ENCODE assay signal across 10 mouse cellular contexts in the genomic region with DNA sequence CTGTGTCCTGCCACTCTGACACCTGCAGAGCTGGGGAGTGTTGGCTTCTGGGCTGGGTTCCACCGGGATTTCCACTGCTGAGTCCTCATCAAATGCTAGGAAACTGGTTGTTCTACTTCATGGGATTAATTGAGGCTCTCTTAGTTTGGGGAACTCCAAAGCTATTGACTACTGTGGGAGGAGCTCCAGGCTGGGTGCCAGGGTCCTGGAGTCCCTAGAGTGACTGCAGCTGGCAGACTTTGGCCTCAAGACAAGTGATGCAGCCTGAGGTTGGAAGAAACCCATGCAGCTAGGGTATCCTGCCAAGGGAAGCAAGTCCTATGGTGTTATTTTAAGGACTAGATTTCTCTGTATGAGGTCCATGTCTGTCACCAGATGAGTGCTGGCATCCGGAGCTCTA. TPM values are rescaled to one million over a fixed set of nuclear protein-coding genes. Genes with fewer than 3 reads are reported as not detected.
DNase-seq lines count a peak whose midpoint lies in the region; ATAC-seq and TF ChIP-seq lines count a peak whose summit lies in the region.
"Had no signal": no experiment of that assay in that cellular context is flagged by ENCODE, and none has a peak within 500 bp of the region (broad histone marks: within the 10 kb centered on the region; RNA-seq: fewer than 3 reads in every experiment).

No protein-coding gene starts in this region.

- no peak overlapping the region for H3K27ac ChIP-seq in kidney, embryonic 15.5 days
- no peak overlapping the region for H3K27ac ChIP-seq in lung, postnatal 0 days (ENCODE audit: low read length)
- no peak overlapping the region for H3K27ac ChIP-seq in midbrain, embryonic 13.5 days
- H3K27ac ChIP-seq: limb, embryonic 12.5 days had no signal

- H3K9ac ChIP-seq in kidney, embryonic 15.5 days, result no peak overlapping the region
- H3K9ac ChIP-seq in lung, postnatal 0 days (replicated peaks; ENCODE audit: low read depth), result no peak overlapping the region
- no peak overlapping the region for H3K9ac ChIP-seq in midbrain, embryonic 13.5 days (replicated peaks)
- H3K9ac ChIP-seq: limb, embryonic 12.5 days had no signal

- no peak overlapping the region for H3K4me3 ChIP-seq in kidney, embryonic 15.5 days (replicated peaks)
- no peak overlapping the region for H3K4me3 ChIP-seq in lung, postnatal 0 days (ENCODE audit: low read depth, low read length)
- no peak overlapping the region for H3K4me3 ChIP-seq in midbrain, embryonic 13.5 days (replicated peaks)
- H3K4me3 ChIP-seq: limb, embryonic 12.5 days had no signal

- no peak for TF ChIP-seq EP300 in lung, postnatal 0 days (IDR thresholded peaks at IDR 0.05)

- no peaks in the 10 kb centered on the region for H3K27me3 ChIP-seq in kidney, embryonic 15.5 days
- H3K27me3 ChIP-seq in lung, postnatal 0 days (replicated peaks; ENCODE audit: insufficient read depth, low read length), result no peaks in the 10 kb centered on the region
- peaks cover 97% of the 10 kb centered on the region for H3K27me3 ChIP-seq in midbrain, embryonic 13.5 days
- H3K27me3 ChIP-seq: limb, embryonic 12.5 days had no signal

- no peak overlapping the region for H3K4me2 ChIP-seq in kidney, embryonic 15.5 days
- H3K4me2 ChIP-seq in lung, postnatal 0 days (replicated peaks; ENCODE audit: low read depth, low read length), result no peak overlapping the region
- H3K4me2 ChIP-seq in midbrain, embryonic 13.5 days (replicated peaks), result no peak overlapping the region
- H3K4me2 ChIP-seq: limb, embryonic 12.5 days had no signal

- H3K4me1 ChIP-seq in kidney, embryonic 15.5 days, result no peaks in the 10 kb centered on the region
- H3K4me1 ChIP-seq in lung, postnatal 0 days (ENCODE audit: insufficient read depth, low read depth, low read length), result no peaks in the 10 kb centered on the region
- H3K4me1 ChIP-seq in midbrain, embryonic 13.5 days (replicated peaks), result no peaks in the 10 kb centered on the region
- H3K4me1 ChIP-seq: limb, embryonic 12.5 days had no signal

- WGBS in kidney, embryonic 15.5 days, result 83% methylated on average over 2 of the region's 2 CpGs
- WGBS in lung, postnatal 0 days, result 64% methylated on average over 2 of the region's 2 CpGs
- WGBS in midbrain, embryonic 13.5 days, result 77% methylated on average over 2 of the region's 2 CpGs

- peak; percentile 21 for DNase-seq in kidney, adult 9 months
- DNase-seq in cerebellum, postnatal 25 days, result peak; percentile 35 to 55
- DNase-seq in gastrocnemius, postnatal 10 days, result peak; percentile 42
- no peak for DNase-seq in lung, postnatal 0 days (ENCODE audit: low spot score)
- no peak for DNase-seq in thymus, postnatal 14 days
- DNase-seq: embryo, embryonic 11 days had no signal

- H3K9me3 ChIP-seq in kidney, embryonic 15.5 days (replicated peaks), result no peaks in the 10 kb centered on the region
- H3K9me3 ChIP-seq in lung, postnatal 0 days (ENCODE audit: low read length), result no peaks in the 10 kb centered on the region
- H3K9me3 ChIP-seq in midbrain, embryonic 13.5 days, result no peaks in the 10 kb centered on the region
- H3K9me3 ChIP-seq: limb, embryonic 12.5 days had no signal

- H3K36me3 ChIP-seq in kidney, embryonic 15.5 days, result peaks cover 12% of the 10 kb centered on the region; the same call in 1 of the 2 replicates
- peaks cover 33% of the 10 kb centered on the region for H3K36me3 ChIP-seq in lung, postnatal 0 days (ENCODE audit: insufficient read depth, low read length)
- H3K36me3 ChIP-seq in midbrain, embryonic 13.5 days, result no peaks in the 10 kb centered on the region

- TF ChIP-seq CTCF in lung, postnatal 0 days (IDR thresholded peaks at IDR 0.05), result no peak

- no peak for ATAC-seq in kidney, embryonic 15.5 days (replicated peaks; ENCODE audit: low FRiP score)
- ATAC-seq in lung, postnatal 0 days, result peak; percentile 46; the same call in 1 of the 2 replicates
- ATAC-seq in midbrain, embryonic 13.5 days, result no peak

RNA-seq across cellular contexts. Expression of a gene that starts 44.1 kb away (rescaled TPM):
- not detected in 2 replicates for polyA plus RNA-seq in kidney, embryonic 15.5 days (2015; fragmentation: Nextera tagmentation; extraction: Ambion mirVana)
- total RNA-seq in gastrocnemius, postnatal 10 days (2021), result not detected
- 0.08 and 0.10 TPM in 2 replicates for polyA plus RNA-seq in lung, postnatal 0 days (2015; fragmentation: Nextera tagmentation; extraction: Ambion mirVana)
- polyA plus RNA-seq in midbrain, embryonic 13.5 days (2015; fragmentation: Nextera tagmentation; extraction: Ambion mirVana), result 7.6 and 10.8 TPM in 2 replicates
- total RNA-seq: hematopoietic stem cell, adult 5-6 weeks had no signal
- polyA plus RNA-seq: limb, embryonic 12.5 days had no signal

Comparison
In these comparisons a context has a peak if more than half of its experiments do, and no peak if none do; other contexts are left out.
1. DNase-seq: peak in kidney, adult 9 months (single experiment), cerebellum, postnatal 25 days (2 of 2) and gastrocnemius, postnatal 10 days (single experiment); none in lung, postnatal 0 days (single experiment) and thymus, postnatal 14 days (single experiment).